Mouse (Mus musculus): ENCODE results near the gene Samm50.

Gene Samm50

GRCm38 (mm10) chr15:84212031-84212755 lies 20.2 kb downstream of the Samm50 start:
- peak; percentile 97 for DNase-seq

GRCm38 (mm10) chr15:84212756-84213105 lies 20.7 kb downstream of the Samm50 start:
- DNase-seq: peak; percentile 98

GRCm38 (mm10) chr15:84213162-84213739 lies 21.2 kb downstream of the Samm50 start:
- peak; percentile 95 for DNase-seq

GRCm38 (mm10) chr15:84214476-84214875 lies 22.4 kb downstream of the Samm50 start:
- peak; percentile 92 for DNase-seq

GRCm38 (mm10) chr15:84215273-84215672 lies 23.2 kb downstream of the Samm50 start:
- DNase-seq: no peak

GRCm38 (mm10) chr15:84216026-84216425 lies 24.0 kb downstream of the Samm50 start:
- no peak for DNase-seq

GRCm38 (mm10) chr15:84216461-84217084 lies 24.5 kb downstream of the Samm50 start:
- DNase-seq: peak; percentile 84

GRCm38 (mm10) chr15:84217969-84218782 lies 26.1 kb downstream of the Samm50 start:
- DNase-seq: peak; percentile 88

- DNase-seq: peak; percentile 96
These were observed 26.8 kb downstream of the Samm50 start for GRCm38 (mm10) chr15:84218783-84219271.

- no peak for DNase-seq
These were observed 29.5 kb downstream of the Samm50 start for GRCm38 (mm10) chr15:84221539-84221938.

- no peak for DNase-seq
These were observed 31.4 kb downstream of the Samm50 start for GRCm38 (mm10) chr15:84223423-84223822.

GRCm38 (mm10) chr15:84224779-84225178 lies 32.7 kb downstream of the Samm50 start:
- DNase-seq: no peak

GRCm38 (mm10) chr15:84226918-84227317 lies 34.9 kb downstream of the Samm50 start:
- no peak for DNase-seq

- DNase-seq: peak; percentile 96
These were observed 38.6 kb downstream of the Samm50 start for GRCm38 (mm10) chr15:84230661-84231060.

- DNase-seq: peak; percentile 98
These were observed 39.2 kb downstream of the Samm50 start for GRCm38 (mm10) chr15:84231113-84231712.

- DNase-seq: peak; percentile 98
These were observed 39.9 kb downstream of the Samm50 start, which contains the start of gene Parvb for GRCm38 (mm10) chr15:84231721-84232561. Parvb (plus strand) TSS chr15:84232043.

GRCm38 (mm10) chr15:84232609-84233008 lies 40.6 kb downstream of the Samm50 start:
- no peak for DNase-seq

- no peak for DNase-seq
These were observed 42.9 kb downstream of the Samm50 start for GRCm38 (mm10) chr15:84234794-84235581.

GRCm38 (mm10) chr15:84235646-84236045 lies 43.6 kb downstream of the Samm50 start:
- peak; percentile 99 for DNase-seq

- DNase-seq: no peak
These were observed 46.5 kb downstream of the Samm50 start for GRCm38 (mm10) chr15:84238552-84238951.

GRCm38 (mm10) chr15:84238991-84239401 lies 47.0 kb downstream of the Samm50 start:
- no peak for DNase-seq
